Mouse (Mus musculus) intestine, embryonic 14.5 days (tissue): Measurements from ENCODE around the gene Syt1. TPM values are rescaled to one million over a fixed set of nuclear protein-coding genes. Genes with fewer than 3 reads are reported as not detected.

Experiments used
- ATAC-seq: fragments of 200-750 bp; cut with Nextera tagmentation; replicated peaks from 2 replicates; pipeline ENCODE4 v1.8.0; 2017; ENCODE audit warnings: low read depth, moderate number of reproducible peaks, moderate TSS enrichment, moderate library complexity; ENCODE audit not compliant: low FRiP score, low TSS enrichment
- DNase-seq: peaks from one replicate; pipeline ENCODE4 v3.0.0-alpha.2; 2018; ENCODE audit warnings: low spot score
- H3K27ac ChIP-seq: fragments of 300-500 bp; sonication (generic); 2 replicates; pipeline ENCODE4 v1.5.1; 2014; ENCODE audit warnings: low read depth, mild to moderate bottlenecking, control low read depth
- H3K27me3 ChIP-seq: fragments of 300-500 bp; sonication (generic); replicated peaks from 2 replicates; pipeline ENCODE4 v1.6.1; 2014; ENCODE audit warnings: low read length, control low read depth; ENCODE audit not compliant: control insufficient read depth, insufficient read depth
- H3K36me3 ChIP-seq: fragments of 300-500 bp; sonication (generic); 2 replicates; pipeline ENCODE4 v1.6.1; 2014; ENCODE audit warnings: low read length, control low read depth; ENCODE audit not compliant: control insufficient read depth, insufficient read depth
- H3K4me1 ChIP-seq: fragments of 300-500 bp; sonication (generic); replicated peaks from 2 replicates; pipeline ENCODE4 v1.6.1; 2014; ENCODE audit warnings: low read length, control low read depth, mixed read lengths; ENCODE audit not compliant: control insufficient read depth, insufficient read depth
- H3K4me2 ChIP-seq: fragments of 300-500 bp; sonication (generic); 2 replicates; pipeline ENCODE4 v1.6.1; 2014; ENCODE audit warnings: low read length
- H3K4me3 ChIP-seq: fragments of 300-500 bp; sonication (generic); 2 replicates; pipeline ENCODE4 v1.5.1; 2014; ENCODE audit warnings: low read depth, low read length, control low read depth, mixed read lengths
- H3K9ac ChIP-seq: fragments of 300-500 bp; sonication (generic); 2 replicates; pipeline ENCODE4 v1.6.1; 2014; ENCODE audit warnings: mild to moderate bottlenecking, low read length
- H3K9me3 ChIP-seq: fragments of 300-500 bp; sonication (generic); 2 replicates; pipeline ENCODE4 v1.6.1; 2016; ENCODE audit warnings: low read length, control low read depth; ENCODE audit not compliant: control insufficient read depth
- WGBS: fragments of 180-500 bp; shearing (Covaris S2); extraction: QIAGEN DNeasy Blood & Tissue Kit; methylation state at CpG from one replicate; pipeline ENCODE4 v1.1.7; 2014; 5-methylcytosine and 5-hydroxymethylcytosine counted together
- polyA plus RNA-seq: library from polyadenylated mRNA; unstranded; fragments of >200 nt; fragmentation: Nextera tagmentation; extraction: Ambion mirVana; gene quantifications from 2 replicates; pipeline ENCODE4 v1.2.1, GENCODE M21; 2014

Gene Syt1
- polyA plus RNA-seq, 1 experiment from 2014 or later = 17.1 TPM

DNA sequence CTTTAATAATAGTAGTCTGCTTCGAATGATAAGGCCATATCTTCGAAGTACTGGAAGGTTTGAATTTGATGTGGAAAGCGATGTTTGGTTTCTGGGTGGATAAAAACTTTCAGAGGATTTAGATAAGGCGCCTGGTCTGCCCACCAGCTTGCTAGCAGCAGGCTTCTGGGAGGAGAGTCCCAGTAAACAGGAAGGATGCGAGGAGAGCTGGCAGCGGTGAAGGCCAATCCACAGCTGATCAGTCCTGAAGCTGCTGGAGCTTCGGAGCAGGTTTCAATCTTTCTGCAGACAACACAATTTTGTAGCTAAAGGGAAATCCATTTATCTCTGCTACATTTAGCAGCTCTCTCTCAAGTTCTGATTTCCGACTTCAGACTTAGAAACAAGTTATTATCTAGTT, 358.7 kb downstream of the Syt1 start:
- WGBS = 68% methylated on average over 8 of the region's 8 CpGs
- no peaks in the 10 kb centered on the region for H3K36me3 ChIP-seq

GRCm38 (mm10) chr10:108649174-108649573, 361.6 kb downstream of the Syt1 start:
- 79% methylated on average over 7 of the region's 7 CpGs for WGBS

More for the DNA sequence above, 358.7 kb downstream of the Syt1 start:
- DNase-seq = no peak
- Histone ChIP-seq H3K27ac (no peak overlapping the region), H3K4me2 (no peak overlapping the region), H3K27me3 (no peaks in the 10 kb centered on the region), H3K4me3 (no peak overlapping the region), H3K9ac (no peak overlapping the region), H3K4me1 (no peaks in the 10 kb centered on the region), H3K9me3 (no peaks in the 10 kb centered on the region)
- no peak for ATAC-seq

GRCm38 (mm10) chr10:108643915-108644314, 366.9 kb downstream of the Syt1 start:
- H3K4me2 ChIP-seq = no peak overlapping the region
- H3K4me3 ChIP-seq = no peak overlapping the region
- no peak overlapping the region for H3K9ac ChIP-seq
- H3K4me1 ChIP-seq = no peaks in the 10 kb centered on the region
- no peaks in the 10 kb centered on the region for H3K27me3 ChIP-seq
- H3K36me3 ChIP-seq = no peaks in the 10 kb centered on the region
- no peaks in the 10 kb centered on the region for H3K9me3 ChIP-seq
- DNase-seq (no peak), ATAC-seq (no peak)
- 65% methylated on average over 5 of the region's 5 CpGs for WGBS
- H3K27ac ChIP-seq = no peak overlapping the region

More at GRCm38 (mm10) chr10:108649174-108649573, 361.6 kb downstream of the Syt1 start:
- Histone ChIP-seq H3K36me3 (no peaks in the 10 kb centered on the region), H3K4me1 (no peaks in the 10 kb centered on the region), H3K9ac (no peak overlapping the region), H3K27me3 (no peaks in the 10 kb centered on the region), H3K4me3 (no peak overlapping the region), H3K9me3 (no peaks in the 10 kb centered on the region), H3K4me2 (no peak overlapping the region), H3K27ac (no peak overlapping the region)
- ATAC-seq (no peak), DNase-seq (no peak)

- Histone ChIP-seq H3K27ac (no peak overlapping the region), H3K27me3 (no peaks in the 10 kb centered on the region), H3K9me3 (no peaks in the 10 kb centered on the region), H3K4me1 (no peaks in the 10 kb centered on the region), H3K4me2 (no peak overlapping the region), H3K4me3 (no peak overlapping the region), H3K36me3 (no peaks in the 10 kb centered on the region), H3K9ac (no peak overlapping the region)
- ATAC-seq = no peak
- WGBS = 86% methylated on average over 5 of the region's 5 CpGs
- no peak for DNase-seq
Measured at GRCm38 (mm10) chr10:108638095-108638494, 372.7 kb downstream of the Syt1 start.

DNA sequence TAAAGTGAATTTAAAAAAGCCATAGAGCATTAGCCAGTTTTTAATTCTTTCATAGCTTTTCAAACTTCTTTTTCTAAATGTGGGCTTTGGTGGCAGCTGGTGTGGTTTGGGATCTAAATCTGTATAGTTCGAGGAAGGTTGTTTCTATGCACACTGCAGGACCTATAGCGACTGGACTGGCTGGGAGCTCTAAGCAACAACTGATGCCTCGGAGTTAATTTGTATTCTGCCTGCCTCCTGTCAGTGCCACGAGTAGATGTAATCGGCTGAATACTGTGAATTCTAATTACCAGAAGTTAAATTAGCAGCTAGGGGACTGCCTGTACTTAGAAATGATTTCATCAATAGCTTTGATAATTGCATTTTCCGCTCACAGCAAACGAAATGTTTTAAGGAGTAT, 374.7 kb downstream of the Syt1 start:
- WGBS = 85% methylated on average over 7 of the region's 7 CpGs
- H3K9ac ChIP-seq = no peak overlapping the region
- no peaks in the 10 kb centered on the region for H3K4me1 ChIP-seq
- no peak overlapping the region for H3K4me3 ChIP-seq
- ATAC-seq (no peak), DNase-seq (no peak)
- H3K27me3 ChIP-seq = no peaks in the 10 kb centered on the region
- H3K9me3 ChIP-seq = no peaks in the 10 kb centered on the region
- no peak overlapping the region for H3K4me2 ChIP-seq
- no peaks in the 10 kb centered on the region for H3K36me3 ChIP-seq
- no peak overlapping the region for H3K27ac ChIP-seq

- ATAC-seq = no peak
- WGBS = 86% methylated on average over 4 of the region's 4 CpGs
- Histone ChIP-seq H3K36me3 (no peaks in the 10 kb centered on the region), H3K4me2 (no peak overlapping the region), H3K27me3 (no peaks in the 10 kb centered on the region), H3K4me1 (no peaks in the 10 kb centered on the region), H3K4me3 (no peak overlapping the region), H3K9me3 (no peaks in the 10 kb centered on the region), H3K9ac (no peak overlapping the region), H3K27ac (no peak overlapping the region)
- no peak for DNase-seq
Measured at GRCm38 (mm10) chr10:108635616-108636015, 375.2 kb downstream of the Syt1 start.

DNA sequence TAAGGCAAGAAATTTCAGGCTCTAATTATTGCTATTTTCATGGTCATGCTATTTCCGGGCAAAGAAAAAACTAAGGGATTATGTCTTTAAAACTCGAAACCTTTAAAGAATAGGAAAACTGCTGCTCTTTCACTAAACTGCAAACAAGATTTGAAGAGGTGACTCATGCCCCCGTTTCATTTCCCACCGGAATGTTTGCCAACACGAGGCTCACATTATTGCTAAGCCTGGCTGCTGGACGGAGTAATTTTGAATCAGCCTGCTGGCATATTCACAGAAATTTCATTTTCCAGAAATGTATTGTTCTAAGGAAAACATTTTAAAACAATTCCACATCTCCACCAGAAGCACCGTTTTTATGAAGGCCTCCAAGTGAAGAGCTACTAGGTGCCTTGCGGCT, 379.9 kb downstream of the Syt1 start:
- no peak overlapping the region for H3K9ac ChIP-seq
- no peaks in the 10 kb centered on the region for H3K4me1 ChIP-seq
- H3K36me3 ChIP-seq = no peaks in the 10 kb centered on the region
- H3K4me2 ChIP-seq = no peak overlapping the region
- no peak overlapping the region for H3K27ac ChIP-seq
- H3K4me3 ChIP-seq = no peak overlapping the region
- H3K9me3 ChIP-seq = no peaks in the 10 kb centered on the region
- DNase-seq (no peak), ATAC-seq (no peak)
- H3K27me3 ChIP-seq = no peaks in the 10 kb centered on the region
- WGBS = 90% methylated on average over 8 of the region's 8 CpGs

DNA sequence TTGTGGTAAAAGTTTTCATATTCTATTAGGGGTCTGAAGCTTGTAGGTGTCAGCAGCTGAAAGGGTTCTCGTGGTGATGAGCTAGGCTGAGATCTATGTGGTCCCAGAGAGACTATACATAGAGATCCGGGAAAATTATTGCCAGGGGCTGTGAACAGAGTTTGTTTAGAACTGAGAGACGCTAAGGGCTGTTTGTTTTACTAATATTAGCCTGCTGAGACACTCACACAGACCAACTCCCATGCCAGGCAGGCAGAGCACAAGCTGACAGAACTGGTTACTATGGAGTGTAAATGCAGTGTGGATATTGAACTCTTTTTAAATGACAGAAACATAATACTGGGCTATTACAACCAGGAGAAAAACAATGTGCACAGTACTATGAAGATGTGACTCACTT, 384.4 kb downstream of the Syt1 start:
- ATAC-seq (no peak), DNase-seq (no peak)
- Histone ChIP-seq H3K27me3 (no peaks in the 10 kb centered on the region), H3K36me3 (no peaks in the 10 kb centered on the region), H3K4me2 (no peak overlapping the region), H3K27ac (no peak overlapping the region), H3K9ac (no peak overlapping the region), H3K4me3 (no peak overlapping the region), H3K9me3 (no peaks in the 10 kb centered on the region), H3K4me1 (no peaks in the 10 kb centered on the region)
- 27% methylated on average over 3 of the region's 3 CpGs for WGBS

DNA sequence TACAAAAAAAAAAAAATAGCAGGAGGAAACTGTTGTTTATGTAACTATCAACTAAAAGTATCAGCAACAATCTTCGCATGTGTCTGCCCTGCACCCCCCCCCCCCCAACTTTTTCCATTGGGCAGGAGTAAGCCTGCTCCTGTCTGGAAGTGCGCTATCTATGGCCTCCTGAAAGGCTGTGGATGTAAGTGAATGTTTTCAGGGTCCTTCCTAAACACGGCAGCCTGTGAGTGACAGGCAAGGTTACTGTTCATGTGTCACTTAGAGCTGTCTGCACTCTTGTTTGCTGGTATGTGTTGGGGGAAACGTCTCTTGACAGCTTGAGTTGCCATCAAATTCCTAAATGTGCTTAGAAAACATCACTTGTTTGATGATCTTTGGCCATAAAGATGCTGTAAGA, 387.8 kb downstream of the Syt1 start:
- 61% methylated on average over 4 of the region's 4 CpGs for WGBS
- H3K4me2 ChIP-seq = no peak overlapping the region
- ATAC-seq = no peak

More for the DNA sequence above, 387.8 kb downstream of the Syt1 start:
- Histone ChIP-seq H3K4me3 (no peak overlapping the region), H3K4me1 (no peaks in the 10 kb centered on the region), H3K9me3 (no peaks in the 10 kb centered on the region), H3K9ac (no peak overlapping the region), H3K36me3 (no peaks in the 10 kb centered on the region), H3K27ac (no peak overlapping the region), H3K27me3 (no peaks in the 10 kb centered on the region)
- no peak for DNase-seq
